Mouse (Mus musculus) megakaryocyte, embryonic 14.5 days (primary cell): ENCODE data around the gene Mob3b. TPM values are rescaled to one million over a fixed set of nuclear protein-coding genes. Genes with fewer than 3 reads are reported as not detected.
"Not testable (repeated sequence)": the region's sequence is repeated elsewhere in the genome, so short reads cannot be mapped to it uniquely, and the experiment has no call there.

Experiments used
- H3K27me3 ChIP-seq: replicated peaks from 2 replicates; pipeline ENCODE3; 2012; ENCODE audit warnings: inconsistent platforms
- H3K36me3 ChIP-seq: replicated peaks from 2 replicates; pipeline ENCODE3; 2012; ENCODE audit warnings: low read length, inconsistent platforms, mixed read lengths
- H3K4me1 ChIP-seq: 2 replicates; pipeline ENCODE4 v1.6.1; 2012; ENCODE audit warnings: inconsistent platforms
- H3K4me3 ChIP-seq: replicated peaks from 2 replicates; pipeline ENCODE3; 2012; ENCODE audit warnings: moderate library complexity, mild to moderate bottlenecking, inconsistent platforms
- H3K9me3 ChIP-seq: 2 replicates; pipeline ENCODE4 v1.6.1; 2012; ENCODE audit warnings: inconsistent platforms
- FLI1 ChIP-seq: IDR thresholded peaks from 2 replicates; pipeline ENCODE4 v1.6.1; 2012; ENCODE audit warnings: low read length, inconsistent platforms, mixed read lengths
- GATA1 ChIP-seq: IDR thresholded peaks from 3 replicates; pipeline ENCODE4 v1.6.1; 2012; ENCODE audit warnings: mixed read lengths, low read length, inconsistent platforms, borderline replicate concordance
- polyA plus RNA-seq: library from polyadenylated mRNA; stranded (reverse); fragments of >175 nt; gene quantifications from 2 replicates; pipeline ENCODE4 v1.2.3, GENCODE M21; 2012; ENCODE audit warnings: low replicate concordance; ENCODE audit not compliant: insufficient read depth

Mob3b gene
- polyA plus RNA-seq, 1 experiment, result 0.34 TPM

- no peaks in the 10 kb centered on the region for H3K9me3 ChIP-seq
- H3K36me3 ChIP-seq, result no peaks in the 10 kb centered on the region
- H3K4me1 ChIP-seq, result no peaks in the 10 kb centered on the region
- H3K27me3 ChIP-seq, result no peaks in the 10 kb centered on the region
- TF ChIP-seq FLI1 (no peak), GATA1 (no peak)
- no peak overlapping the region for H3K4me3 ChIP-seq
Observed at GRCm38 (mm10) chr4:34966336-34966957, 190.8 kb downstream of the Mob3b start.

DNA sequence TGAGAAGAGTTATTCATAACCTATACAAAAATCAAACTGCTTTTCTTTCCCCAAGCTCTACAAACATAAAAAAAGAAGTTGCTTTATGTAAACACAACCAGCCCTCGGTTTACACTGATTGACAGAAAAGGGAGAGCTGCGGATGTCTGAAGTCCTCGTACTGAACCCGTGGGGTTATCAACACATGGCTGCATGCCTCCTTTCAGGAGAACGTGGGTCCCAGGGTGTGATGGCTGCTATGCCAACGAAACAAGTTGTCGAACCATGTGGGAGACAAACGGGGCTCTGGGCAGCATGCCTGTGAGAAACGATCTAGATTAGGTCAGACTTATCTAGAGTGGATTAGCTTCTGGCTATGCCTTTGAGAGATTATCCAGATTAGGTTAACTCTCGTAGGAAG is 192.4 kb downstream of the Mob3b start:
- Histone ChIP-seq H3K4me1 (no peaks in the 10 kb centered on the region), H3K36me3 (no peaks in the 10 kb centered on the region), H3K9me3 (no peaks in the 10 kb centered on the region), H3K4me3 (no peak overlapping the region), H3K27me3 (no peaks in the 10 kb centered on the region)
- TF ChIP-seq FLI1, result no peak

DNA sequence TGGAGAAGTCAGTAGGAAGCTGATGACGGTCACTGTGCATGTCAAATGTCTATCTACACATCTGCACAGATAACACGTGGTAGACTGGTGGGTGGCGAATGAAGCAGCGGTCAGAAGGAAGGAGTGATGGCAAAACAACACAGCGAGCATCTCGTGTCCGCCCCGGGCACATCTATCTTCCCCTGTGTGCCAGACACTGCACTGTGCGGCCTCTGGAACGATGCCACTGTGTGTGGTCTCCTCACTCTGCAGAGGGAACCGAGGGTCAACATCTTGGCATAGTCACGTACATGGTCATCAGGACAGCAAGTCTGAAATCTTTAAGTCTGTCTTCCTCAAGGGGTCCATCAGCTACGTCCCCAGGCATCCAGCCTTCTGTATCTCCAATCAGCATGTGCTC is 193.3 kb downstream of the Mob3b start:
- Histone ChIP-seq H3K4me3 (peak overlapping the region; percentile 3), H3K4me1 (no peaks in the 10 kb centered on the region), H3K9me3 (no peaks in the 10 kb centered on the region), H3K27me3 (no peaks in the 10 kb centered on the region), H3K36me3 (no peaks in the 10 kb centered on the region)
- TF ChIP-seq FLI1 (no peak), GATA1 (no peak)

GRCm38 (mm10) chr4:34960781-34961560 is 196.3 kb downstream of the Mob3b start:
- no peaks in the 10 kb centered on the region for H3K36me3 ChIP-seq
- no peaks in the 10 kb centered on the region for H3K9me3 ChIP-seq
- H3K4me1 ChIP-seq, result no peaks in the 10 kb centered on the region
- no peaks in the 10 kb centered on the region for H3K27me3 ChIP-seq
- H3K4me3 ChIP-seq, result no peak overlapping the region
- TF ChIP-seq FLI1 (no peak), GATA1 (no peak)

DNA sequence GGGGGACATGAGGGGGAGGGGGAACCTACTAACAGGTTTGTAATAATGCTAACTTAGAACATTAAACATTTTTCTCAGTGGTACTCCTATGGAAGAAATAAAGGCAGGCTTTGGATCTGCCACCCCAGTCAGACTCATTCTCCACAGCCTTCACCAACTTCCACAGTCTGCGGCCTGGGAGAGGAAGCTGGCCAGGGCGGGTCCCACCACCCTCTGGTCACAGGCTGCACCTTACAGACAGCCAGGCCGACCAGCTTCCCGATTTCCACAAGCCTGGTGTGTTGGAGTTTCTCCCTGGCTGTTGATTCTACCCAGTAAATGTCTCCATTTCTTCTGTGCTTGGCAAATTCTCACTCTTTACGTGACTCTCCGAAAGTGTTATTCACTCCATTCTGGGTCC is 197.8 kb downstream of the Mob3b start:
- Histone ChIP-seq H3K36me3 (no peaks in the 10 kb centered on the region), H3K4me1 (no peaks in the 10 kb centered on the region), H3K27me3 (no peaks in the 10 kb centered on the region), H3K9me3 (no peaks in the 10 kb centered on the region), H3K4me3 (no peak overlapping the region)
- TF ChIP-seq GATA1 (no peak), FLI1 (no peak)

DNA sequence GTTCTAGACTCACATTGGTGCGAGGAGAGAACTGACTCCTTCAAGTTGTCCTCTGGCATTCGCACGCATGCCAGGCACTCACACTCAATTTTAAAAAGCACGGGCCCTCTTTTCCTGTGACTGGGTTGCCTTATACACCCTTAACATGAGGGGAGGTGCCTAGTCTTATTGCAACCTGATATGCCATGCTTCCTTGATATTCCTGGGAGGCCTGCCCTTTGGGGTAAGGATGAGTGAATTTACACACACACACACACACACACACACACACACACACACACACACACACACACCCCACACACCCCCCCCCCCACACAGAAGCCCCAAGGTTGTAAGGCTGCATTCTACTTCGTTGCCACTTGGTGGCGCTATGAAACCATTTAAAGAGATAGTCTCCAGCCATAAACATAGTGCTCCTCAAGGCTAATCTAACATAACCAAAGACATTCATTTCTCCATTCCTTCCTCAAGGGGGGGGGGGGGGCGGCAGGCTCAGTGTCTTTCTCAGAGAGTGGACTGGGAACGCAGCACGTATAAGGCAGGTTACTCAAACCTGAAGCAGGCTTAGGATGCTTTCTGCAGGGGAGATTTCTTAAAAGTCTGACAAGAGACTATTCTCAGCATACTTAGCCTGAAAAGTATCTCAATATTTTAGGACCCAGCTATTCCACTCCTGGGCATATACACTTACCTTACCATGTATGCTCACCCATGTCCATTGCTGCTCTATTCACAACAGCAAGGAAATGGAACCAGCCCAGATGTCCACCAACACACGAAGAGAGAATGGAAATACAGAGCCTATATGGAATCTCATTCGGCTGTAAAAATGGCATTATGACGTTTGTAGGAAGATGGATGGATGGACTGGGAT is 198.9 kb downstream of the Mob3b start:
- TF ChIP-seq FLI1 (no peak), GATA1 (no peak)
- H3K4me1 ChIP-seq, result no peaks in the 10 kb centered on the region
- H3K4me3 ChIP-seq, result no peak overlapping the region
- no peaks in the 10 kb centered on the region for H3K36me3 ChIP-seq
- no peaks in the 10 kb centered on the region for H3K9me3 ChIP-seq
- H3K27me3 ChIP-seq, result no peaks in the 10 kb centered on the region

DNA sequence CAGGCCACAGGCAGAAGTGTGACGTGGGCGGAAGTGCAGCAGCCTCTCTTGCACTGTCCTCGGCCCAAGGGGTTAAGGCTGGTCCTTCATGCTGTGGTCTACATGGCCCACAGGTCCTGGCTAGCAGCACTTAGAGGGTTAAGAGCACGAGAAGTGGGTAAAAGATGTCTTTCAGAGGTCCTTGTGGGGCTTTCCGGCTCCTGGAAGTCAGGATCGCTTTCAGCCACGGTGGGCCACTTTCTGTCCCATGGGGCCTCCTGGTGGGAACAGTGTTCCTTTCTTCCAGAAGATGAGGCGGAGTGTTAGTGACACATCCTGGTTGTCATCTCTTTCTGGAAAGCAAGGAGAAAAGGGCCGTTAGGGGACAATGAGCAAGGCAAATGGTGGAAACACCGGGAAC is 203.6 kb downstream of the Mob3b start:
- H3K4me3 ChIP-seq, result no peak overlapping the region
- no peaks in the 10 kb centered on the region for H3K36me3 ChIP-seq
- no peak for TF ChIP-seq FLI1
- TF ChIP-seq GATA1, result no peak
- no peaks in the 10 kb centered on the region for H3K27me3 ChIP-seq
- H3K4me1 ChIP-seq, result no peaks in the 10 kb centered on the region
- H3K9me3 ChIP-seq, result no peaks in the 10 kb centered on the region

- Histone ChIP-seq H3K9me3 (no peaks in the 10 kb centered on the region), H3K36me3 (no peaks in the 10 kb centered on the region), H3K27me3 (no peaks in the 10 kb centered on the region), H3K4me1 (no peaks in the 10 kb centered on the region), H3K4me3 (no peak overlapping the region)
- TF ChIP-seq GATA1, result no peak
- no peak for TF ChIP-seq FLI1
Observed at GRCm38 (mm10) chr4:34947181-34947580, 210.1 kb downstream of the Mob3b start.

DNA sequence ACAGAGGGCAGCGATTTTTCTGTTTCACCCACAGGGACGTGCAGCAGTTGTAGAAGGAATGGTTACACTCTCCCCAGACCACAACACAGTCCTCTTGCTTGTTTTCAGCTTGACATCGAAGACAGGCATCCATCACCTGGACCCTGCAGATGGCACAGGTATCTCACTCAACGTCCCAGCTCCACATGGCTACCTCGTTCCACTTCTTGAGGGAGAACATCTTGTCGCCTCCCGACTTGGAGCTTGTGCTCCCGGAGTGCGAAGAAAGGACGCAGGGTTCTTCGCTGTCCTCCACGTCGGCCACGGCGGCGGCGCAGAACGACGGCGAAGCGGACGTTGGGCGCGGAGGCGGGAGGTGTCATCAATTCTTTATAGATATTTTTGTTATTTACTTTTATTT is 216.2 kb downstream of the Mob3b start:
- Histone ChIP-seq H3K27me3 (no peaks in the 10 kb centered on the region), H3K4me3 (no peak overlapping the region), H3K4me1 (no peaks in the 10 kb centered on the region), H3K9me3 (no peaks in the 10 kb centered on the region), H3K36me3 (no peaks in the 10 kb centered on the region)
- TF ChIP-seq FLI1 (no peak), GATA1 (no peak)

DNA sequence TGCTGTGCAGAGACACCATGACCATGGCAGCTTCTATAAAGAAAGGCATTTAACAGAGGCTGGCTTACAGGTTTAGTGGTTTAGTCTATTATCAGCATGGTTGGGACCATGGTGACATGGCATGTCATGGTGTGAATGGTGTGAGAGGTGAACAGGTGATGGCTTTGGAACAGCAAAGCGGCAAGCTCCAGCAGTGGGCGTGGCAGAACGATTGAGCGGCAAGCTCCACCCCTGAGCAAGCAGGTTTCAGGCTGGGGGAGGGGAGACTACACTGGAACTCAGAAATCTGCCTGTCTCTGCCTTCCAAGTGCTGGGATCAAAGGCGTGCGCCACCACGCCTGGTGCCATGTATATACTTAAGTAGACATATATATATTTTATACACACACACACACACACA is 228.9 kb downstream of the Mob3b start:
- H3K36me3 ChIP-seq, H3K4me1 ChIP-seq, H3K9me3 ChIP-seq, H3K4me3 ChIP-seq, H3K27me3 ChIP-seq: not testable (repeated sequence)
